Mouse (Mus musculus): Measurements from ENCODE around the gene Tpp1.

Gene Tpp1

GRCm38 (mm10) chr7:105728701-105729428, 23.2 kb downstream of the Tpp1 start:
- in situ Hi-C loops (cut with MboI; ENCODE audit: low sequenced_read_pairs): loop anchor here (5.0 kb wide), 1 partner anchor 88 kb away; no protein-coding TSS in a partner anchor

- in situ Hi-C loops (cut with MboI; ENCODE audit: low sequenced_read_pairs): loop anchor here (5.0 kb wide), 1 partner anchor 90 kb away; no protein-coding TSS in a partner anchor
Observed at GRCm38 (mm10) chr7:105726980-105727325, 25.1 kb downstream of the Tpp1 start.

- in situ Hi-C loops (cut with MboI; ENCODE audit: low sequenced_read_pairs): loop anchor here (5.0 kb wide), 1 partner anchor 91 kb away; no protein-coding TSS in a partner anchor
Observed at GRCm38 (mm10) chr7:105726144-105726979, 25.7 kb downstream of the Tpp1 start.

- in situ Hi-C loops (cut with MboI; ENCODE audit: low sequenced_read_pairs): no loop called here
Observed at GRCm38 (mm10) chr7:105721916-105722315, 30.1 kb downstream of the Tpp1 start.

GRCm38 (mm10) chr7:105715366-105715765, 36.7 kb downstream of the Tpp1 start:
- in situ Hi-C loops (cut with MboI; ENCODE audit: low sequenced_read_pairs): no loop called here

- in situ Hi-C loops (cut with MboI; ENCODE audit: low sequenced_read_pairs): no loop called here
Observed at GRCm38 (mm10) chr7:105708733-105709132, 43.3 kb downstream of the Tpp1 start.

- in situ Hi-C loops (cut with MboI; ENCODE audit: low sequenced_read_pairs): no loop called here
Observed at GRCm38 (mm10) chr7:105703816-105704215, 48.2 kb downstream of the Tpp1 start.

- in situ Hi-C loops (cut with MboI; ENCODE audit: low sequenced_read_pairs): no loop called here
Observed at GRCm38 (mm10) chr7:105703184-105703583, 48.9 kb downstream of the Tpp1 start.

Data from CH12F3 (cell line).